ENCODE assay signal across 8 mouse cellular contexts in genomic region chrX:50590673-50591341, GRCm38 (mm10).
A peak's percentile ranks its signal among the peaks of the same experiment; 100 is the strongest.
DNase-seq lines count a peak whose midpoint lies in the region; ATAC-seq and TF ChIP-seq lines count a peak whose summit lies in the region.

No protein-coding gene starts in this region.

- no peaks in the 10 kb centered on the region for H3K4me1 ChIP-seq in kidney, postnatal 0 days (replicated peaks; ENCODE audit: insufficient read depth, low read length)
- H3K4me1 ChIP-seq in limb, embryonic 11.5 days (ENCODE audit: control insufficient read depth, insufficient read depth, low read length): no peaks in the 10 kb centered on the region
- H3K4me1 ChIP-seq in midbrain, embryonic 16.5 days (ENCODE audit: control insufficient read depth, insufficient read depth, low read length): no peaks in the 10 kb centered on the region

- H3K4me2 ChIP-seq in kidney, postnatal 0 days (ENCODE audit: low read length): peak overlapping the region; percentile 26; the same call in 1 of the 2 replicates
- no peak overlapping the region for H3K4me2 ChIP-seq in limb, embryonic 11.5 days (ENCODE audit: low read depth, severe bottlenecking)
- peak overlapping the region; percentile 34; the same call in 1 of the 2 replicates for H3K4me2 ChIP-seq in midbrain, embryonic 16.5 days (ENCODE audit: low read length)

- ATAC-seq in kidney, postnatal 0 days (replicated peaks; ENCODE audit: low FRiP score, low read depth): no peak
- no peak for ATAC-seq in limb, embryonic 11.5 days (ENCODE audit: insufficient number of reproducible peaks, low FRiP score, low TSS enrichment, low read depth)
- ATAC-seq in midbrain, embryonic 16.5 days: no peak
- ATAC-seq in granulocyte monocyte progenitor cell, adult 5-6 weeks (replicated peaks; ENCODE audit: poor library complexity, severe bottlenecking): no peak

- H3K27me3 ChIP-seq in kidney, postnatal 0 days (ENCODE audit: insufficient read depth, low read length): no peaks in the 10 kb centered on the region
- H3K27me3 ChIP-seq in limb, embryonic 11.5 days (ENCODE audit: control insufficient read depth, insufficient read depth, low read length): no peaks in the 10 kb centered on the region
- no peaks in the 10 kb centered on the region for H3K27me3 ChIP-seq in midbrain, embryonic 16.5 days (ENCODE audit: control insufficient read depth, insufficient read depth, low read depth, low read length)

- no peak for TF ChIP-seq POLR2A in brain, embryonic 14.5 days (IDR thresholded peaks at IDR 0.05; ENCODE audit: borderline replicate concordance, extremely low read depth, insufficient read depth, insufficient read length, poor library complexity, severe bottlenecking)

- no peaks in the 10 kb centered on the region for H3K9me3 ChIP-seq in kidney, postnatal 0 days (replicated peaks; ENCODE audit: low read length)
- no peaks in the 10 kb centered on the region for H3K9me3 ChIP-seq in limb, embryonic 11.5 days (ENCODE audit: control insufficient read depth, low read length)
- H3K9me3 ChIP-seq in midbrain, embryonic 16.5 days (replicated peaks; ENCODE audit: control insufficient read depth, low read length, poor library complexity, severe bottlenecking): no peaks in the 10 kb centered on the region

- H3K9ac ChIP-seq in kidney, postnatal 0 days (ENCODE audit: low read depth, low read length): no peak overlapping the region
- H3K9ac ChIP-seq in limb, embryonic 11.5 days (ENCODE audit: low read length): no peak overlapping the region
- H3K9ac ChIP-seq in midbrain, embryonic 16.5 days (ENCODE audit: low read depth, low read length): no peak overlapping the region

- peak overlapping the region; percentile 4; the same call in 1 of the 2 replicates for H3K4me3 ChIP-seq in kidney, postnatal 0 days (replicated peaks; ENCODE audit: low read depth, low read length)
- H3K4me3 ChIP-seq in limb, embryonic 11.5 days (ENCODE audit: low read depth, low read length): no peak overlapping the region
- no peak overlapping the region for H3K4me3 ChIP-seq in midbrain, embryonic 16.5 days (ENCODE audit: low read depth, low read length)

- peaks cover 10% of the 10 kb centered on the region; the same call in 1 of the 2 replicates for H3K36me3 ChIP-seq in kidney, postnatal 0 days (ENCODE audit: insufficient read depth, low read length)
- peaks cover 2% of the 10 kb centered on the region; the same call in 1 of the 2 replicates for H3K36me3 ChIP-seq in limb, embryonic 11.5 days (ENCODE audit: control insufficient read depth, insufficient read depth, low read length)
- no peaks in the 10 kb centered on the region for H3K36me3 ChIP-seq in midbrain, embryonic 16.5 days (ENCODE audit: control insufficient read depth, insufficient read depth, low read length)

- peak; percentile 64 for TF ChIP-seq CTCF in kidney, postnatal 0 days (IDR thresholded peaks at IDR 0.05; ENCODE audit: low read depth)
- peak; percentile 38; the same call in 1 of the 2 replicates for TF ChIP-seq CTCF in brain, embryonic 14.5 days (IDR thresholded peaks at IDR 0.05; ENCODE audit: borderline replicate concordance, extremely low read depth, insufficient read depth, insufficient read length)

- DNase-seq in kidney, postnatal 0 days (ENCODE audit: low spot score): peak; percentile 28
- no peak for DNase-seq in kidney, adult 9 months
- DNase-seq in brain, embryonic 14.5 days (ENCODE audit: low read depth): peak; percentile 81
- DNase-seq in gastrocnemius, postnatal 25 days: peak; percentile 63
- peak; percentile 71 for DNase-seq in limb, embryonic 11.5 days (ENCODE audit: low spot score)
- no peak for DNase-seq in thymus, postnatal 4 days

- WGBS in kidney, postnatal 0 days: 54% methylated on average over 8 of the region's 8 CpGs
- 78% methylated on average over 8 of the region's 8 CpGs for WGBS in limb, embryonic 11.5 days
- WGBS in midbrain, embryonic 16.5 days: 70% methylated on average over 8 of the region's 8 CpGs

- H3K27ac ChIP-seq in kidney, postnatal 0 days: no peak overlapping the region
- no peak overlapping the region for H3K27ac ChIP-seq in limb, embryonic 11.5 days (replicated peaks; ENCODE audit: low read depth, low read length)
- H3K27ac ChIP-seq in midbrain, embryonic 16.5 days (ENCODE audit: low read length): peak overlapping the region; percentile 41; the same call in 1 of the 2 replicates

Comparison
In these comparisons a context has a peak if more than half of its experiments do, and no peak if none do; other contexts are left out.
1. DNase-seq: peak in kidney, postnatal 0 days (single experiment), brain, embryonic 14.5 days (single experiment), gastrocnemius, postnatal 25 days (single experiment) and limb, embryonic 11.5 days (single experiment); none in kidney, adult 9 months (single experiment) and thymus, postnatal 4 days (single experiment).